8 mouse cellular contexts compared by ENCODE assay signal in the genomic region with DNA sequence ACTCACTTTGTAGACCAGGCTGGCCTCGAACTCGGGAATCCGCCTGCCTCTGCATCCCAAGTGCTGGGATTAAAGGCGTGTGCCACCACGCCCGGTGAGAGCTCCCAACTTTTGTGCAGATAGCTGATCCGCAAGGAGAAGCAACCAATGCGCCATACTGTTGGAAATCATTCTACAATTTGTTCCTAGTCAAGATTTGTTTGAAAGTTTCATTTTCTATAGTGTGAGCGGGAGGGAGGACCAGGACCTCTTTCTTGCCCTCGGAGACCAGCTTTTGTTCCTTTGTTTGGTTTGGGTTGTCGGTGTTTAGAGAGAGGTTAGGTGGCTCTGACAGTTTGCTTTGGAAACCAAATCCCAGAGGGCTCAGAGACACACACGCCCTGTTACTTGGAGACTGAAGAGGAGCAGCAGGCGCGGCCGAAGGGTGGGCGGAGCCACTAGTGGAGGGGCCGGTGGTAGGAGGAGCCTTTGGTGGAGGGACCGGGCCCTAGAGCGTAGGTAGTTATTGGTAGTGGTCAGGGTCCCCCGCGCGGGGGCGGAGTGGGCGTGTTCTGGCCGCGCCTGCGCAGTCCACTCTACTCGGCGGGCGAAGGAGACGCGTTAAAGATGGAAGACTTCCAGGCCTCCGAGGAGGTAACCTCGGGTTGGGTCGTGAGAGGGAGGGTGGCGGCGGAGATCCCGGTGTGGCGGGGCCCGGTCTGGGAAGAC. TPM values are rescaled to one million over a fixed set of nuclear protein-coding genes. Genes with fewer than 3 reads are reported as not detected.
A peak's percentile ranks its signal among the peaks of the same experiment; 100 is the strongest.
DNase-seq lines count a peak whose midpoint lies in the region; ATAC-seq and TF ChIP-seq lines count a peak whose summit lies in the region.
"Not testable (repeated sequence)": the region's sequence is repeated elsewhere in the genome, so short reads cannot be mapped to it uniquely, and the experiment has no call there.

Gene Dynlt1c (plus strand): TSS at position 468 of the 708 bp plus-strand sequence.

- peak; percentile 76 for DNase-seq in MEL-GATA-1-ER (ENCODE audit: extremely low read depth, low read depth)
- peak; percentile 77 to 82 for DNase-seq in cerebellum, adult 2 months
- peak; percentile 80 for DNase-seq in forebrain, postnatal 0 days
- peak; percentile 87 for DNase-seq in hindbrain, embryonic 10.5 days (ENCODE audit: low spot score)
- DNase-seq in layer of hippocampus, adult 9-11 months: peak; percentile 51
- peak; percentile 93 for DNase-seq in lung, postnatal 10 days
- peak; percentile 81 for DNase-seq in ovary, postnatal 36 days (ENCODE audit: low spot score)
- DNase-seq in thymus, postnatal 25 days: peak; percentile 67

- not testable (repeated sequence) for TF ChIP-seq CTCF in cerebellum, adult 2 months (IDR thresholded peaks at IDR 0.05; ENCODE audit: borderline replicate concordance, insufficient read depth, low read depth, low read length); forebrain, postnatal 0 days (IDR thresholded peaks at IDR 0.05; ENCODE audit: low read depth)

- H3K36me3 ChIP-seq in forebrain, postnatal 0 days (ENCODE audit: insufficient read depth); hindbrain, embryonic 10.5 days: not testable (repeated sequence)

- H3K27ac ChIP-seq in cerebellum, adult 2 months (ENCODE audit: insufficient read depth, low read length); forebrain, postnatal 0 days (ENCODE audit: low read depth, low read length): not testable (repeated sequence)
- peak within 1 kb of the TSS; percentile 75 for H3K27ac ChIP-seq in hindbrain, embryonic 10.5 days

- peak within 1 kb of the TSS; percentile 43 for H3K4me2 ChIP-seq in forebrain, postnatal 0 days (ENCODE audit: low read depth)

- ATAC-seq in forebrain, postnatal 0 days: peak; percentile 96

- peak within 1 kb of the TSS; percentile 40 for H3K4me3 ChIP-seq in cerebellum, adult 2 months (replicated peaks; ENCODE audit: insufficient read depth, low read depth, low read length)
- peak within 1 kb of the TSS; percentile 20 for H3K4me3 ChIP-seq in forebrain, postnatal 0 days (ENCODE audit: low read depth, low read length)
- peak within 1 kb of the TSS; percentile 46 for H3K4me3 ChIP-seq in hindbrain, embryonic 10.5 days

- H3K9ac ChIP-seq in forebrain, postnatal 0 days: peak within 1 kb of the TSS; percentile 31; the same call in 1 of the 2 replicates

- peak; percentile 30; the same call in 1 of the 2 replicates for TF ChIP-seq POLR2A in cerebellum, adult 2 months (IDR thresholded peaks at IDR 0.05; ENCODE audit: borderline replicate concordance, insufficient read depth, low read length)

- 15% methylated on average over 28 of the region's 40 CpGs for WGBS in cerebellum, adult 2 months
- WGBS in forebrain, postnatal 0 days: 10% methylated on average over 22 of the region's 40 CpGs
- 11% methylated on average over 37 of the region's 40 CpGs for WGBS in hindbrain, embryonic 10.5 days

- H3K4me1 ChIP-seq in cerebellum, adult 2 months (ENCODE audit: control insufficient read depth, insufficient read depth, low read length); forebrain, postnatal 0 days (ENCODE audit: insufficient read depth); hindbrain, embryonic 10.5 days (replicated peaks): not testable (repeated sequence)

- not testable (repeated sequence) for H3K9me3 ChIP-seq in forebrain, postnatal 0 days (ENCODE audit: low read length); hindbrain, embryonic 10.5 days

- H3K27me3 ChIP-seq in cerebellum, adult 2 months (ENCODE audit: control insufficient read depth, insufficient read depth, low read length); forebrain, postnatal 0 days (ENCODE audit: insufficient read depth, low read length); hindbrain, embryonic 10.5 days (ENCODE audit: insufficient read depth, poor library complexity, severe bottlenecking): not testable (repeated sequence)

RNA-seq across cellular contexts. Expression of gene Dynlt1c, which starts in this region (rescaled TPM):
- 26.4 and 30.2 TPM in 2 replicates for polyA plus RNA-seq in cerebellum, adult 2 months (2012; rRNA removed)
- 29.9 and 32.1 TPM in 2 replicates for total RNA-seq in forebrain, postnatal 0 days (2014; rRNA removed)
- polyA plus RNA-seq in forebrain, postnatal 0 days (2015; fragmentation: Nextera tagmentation; extraction: Ambion mirVana): 4.8 and 11.0 TPM in 2 replicates
- polyA plus RNA-seq in hindbrain, embryonic 10.5 days (2016; fragmentation: Nextera tagmentation; extraction: Ambion mirVana): 38.8 and 43.2 TPM in 2 replicates
